Mouse (Mus musculus) T-helper 2 cell (primary cell): ENCODE results near the gene Hip1r.
"Not testable (repeated sequence)": the region's sequence is repeated elsewhere in the genome, so short reads cannot be mapped to it uniquely, and the experiment has no call there.

Experiments
- in situ Hi-C: fragments of 300-600 bp; cut with MboI, MseI; formaldehyde crosslinking; loops from one replicate; pipeline ENCODE4 v1.15.1; 2025; ENCODE audit warnings: high pct_unique_total_duplicates

The Hip1r gene

GRCm38 (mm10) chr5:124031068-124031955, 57.9 kb downstream of the Hip1r start:
- in situ Hi-C loops: loop anchor here (5.0 kb wide), 1 partner anchor 46 kb away; no protein-coding TSS in a partner anchor

GRCm38 (mm10) chr5:124032001-124032508, 58.6 kb downstream of the Hip1r start, which contains the start of gene Vps37b:
Gene Vps37b, minus strand, starts transcription at chr5:124032270.
- in situ Hi-C loops: loop anchor here (5.0 kb wide), 1 partner anchor 45 kb away; no protein-coding TSS in a partner anchor

- in situ Hi-C loops: loop anchor here (5.0 kb wide), 1 partner anchor 43 kb away; no protein-coding TSS in a partner anchor
Observed at GRCm38 (mm10) chr5:124034471-124034870, 61.0 kb downstream of the Hip1r start.

DNA sequence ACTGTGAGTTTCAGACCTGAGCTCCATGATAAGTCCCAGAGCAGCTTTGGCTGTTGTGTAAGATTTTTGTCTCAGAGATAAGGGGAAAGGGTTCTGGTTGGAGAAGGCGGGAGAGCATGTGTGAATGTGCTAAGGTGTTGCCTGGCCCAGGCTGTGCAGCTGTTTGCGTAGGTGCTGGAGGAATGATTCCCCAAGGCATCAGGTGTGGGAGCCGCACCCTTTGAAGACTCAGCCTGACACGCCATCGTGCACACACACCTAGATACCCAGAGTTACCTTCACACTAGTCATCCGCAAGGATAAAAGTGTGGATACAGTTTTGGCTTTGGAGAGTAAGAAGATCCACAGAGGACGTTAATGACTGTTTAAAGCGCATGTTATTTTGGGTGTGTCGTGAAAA, 62.0 kb downstream of the Hip1r start:
- in situ Hi-C loops: no loop called here

DNA sequence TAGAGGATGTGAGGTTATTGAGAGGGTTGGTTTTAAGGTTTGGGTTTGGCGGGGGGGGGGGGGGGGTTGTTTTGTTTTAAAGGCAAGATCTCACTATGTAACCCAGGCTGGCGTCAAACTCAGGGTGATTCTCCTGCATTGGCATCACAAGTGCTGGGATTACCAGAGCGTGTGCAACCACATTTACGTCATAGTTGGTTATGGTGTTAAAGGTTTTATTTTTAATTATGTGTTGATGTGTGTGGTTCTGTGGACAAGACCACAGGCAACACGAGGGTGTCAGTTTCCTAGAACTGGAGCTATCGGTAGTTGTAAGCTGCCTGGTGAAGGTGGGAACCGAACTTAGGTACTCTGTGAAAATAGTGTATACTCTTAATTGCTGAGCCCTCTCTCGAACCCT, 62.4 kb downstream of the Hip1r start:
- in situ Hi-C loops: no loop called here

DNA sequence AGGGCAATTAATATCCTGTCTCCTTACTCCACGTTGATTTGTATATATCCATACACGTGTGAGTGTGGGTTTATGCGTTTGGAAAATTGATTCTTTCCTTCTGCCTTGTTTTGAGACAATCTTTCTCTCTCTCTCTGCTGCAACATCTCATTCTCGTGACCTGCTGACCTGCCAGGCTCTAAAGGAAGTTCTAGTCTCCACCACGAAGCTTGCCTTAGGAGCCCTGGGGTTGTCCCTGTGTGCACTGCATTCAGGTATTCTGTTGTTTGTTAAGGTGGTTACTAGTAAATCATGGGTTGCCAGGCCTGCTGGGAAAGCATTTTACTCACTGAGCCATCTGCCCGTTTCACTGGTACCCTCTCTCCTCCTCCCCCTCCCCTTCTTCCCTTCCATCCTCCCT, 62.9 kb downstream of the Hip1r start:
- in situ Hi-C loops: no loop called here

GRCm38 (mm10) chr5:124036836-124037235, 63.4 kb downstream of the Hip1r start:
- in situ Hi-C loops: no loop called here

DNA sequence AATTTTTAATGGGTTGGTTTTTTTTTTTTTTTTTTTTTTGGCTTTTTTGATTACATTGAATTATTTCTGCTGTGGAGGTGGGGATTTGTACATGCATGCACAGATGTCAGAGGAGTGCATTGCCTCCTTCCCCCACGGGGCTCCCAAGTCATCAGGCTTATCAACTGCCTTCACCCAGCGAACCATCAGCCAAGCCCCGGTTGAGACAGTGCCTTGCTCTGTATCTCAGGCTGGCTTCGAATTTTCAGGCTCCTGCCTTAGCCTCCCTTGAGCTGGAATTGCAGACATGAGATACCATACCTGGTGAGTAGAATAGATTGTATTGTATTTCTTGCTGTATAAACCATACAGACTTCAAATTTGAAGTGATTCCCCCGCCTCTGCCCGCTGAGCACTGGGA, 66.2 kb downstream of the Hip1r start:
- in situ Hi-C loops: no loop called here

DNA sequence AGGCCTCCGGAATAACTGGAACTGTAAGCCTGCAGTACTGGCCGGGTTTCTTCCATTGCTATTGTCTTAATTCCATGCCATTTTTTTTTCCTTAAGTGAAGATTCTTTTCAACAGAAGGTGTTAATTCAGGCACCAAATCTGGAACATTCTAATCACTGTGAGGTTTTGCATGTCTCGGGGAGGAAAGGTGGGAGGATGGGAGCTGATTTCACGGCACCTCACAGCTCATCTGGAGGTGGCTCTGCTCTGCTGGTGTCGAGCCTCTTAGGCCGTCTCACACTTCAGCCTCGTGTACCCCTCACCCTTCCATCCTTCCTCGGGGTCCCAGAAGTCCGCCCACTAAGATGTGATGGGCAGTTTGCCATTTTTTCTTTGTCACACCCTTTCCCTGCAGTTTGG, 67.7 kb downstream of the Hip1r start:
- in situ Hi-C loops: no loop called here

DNA sequence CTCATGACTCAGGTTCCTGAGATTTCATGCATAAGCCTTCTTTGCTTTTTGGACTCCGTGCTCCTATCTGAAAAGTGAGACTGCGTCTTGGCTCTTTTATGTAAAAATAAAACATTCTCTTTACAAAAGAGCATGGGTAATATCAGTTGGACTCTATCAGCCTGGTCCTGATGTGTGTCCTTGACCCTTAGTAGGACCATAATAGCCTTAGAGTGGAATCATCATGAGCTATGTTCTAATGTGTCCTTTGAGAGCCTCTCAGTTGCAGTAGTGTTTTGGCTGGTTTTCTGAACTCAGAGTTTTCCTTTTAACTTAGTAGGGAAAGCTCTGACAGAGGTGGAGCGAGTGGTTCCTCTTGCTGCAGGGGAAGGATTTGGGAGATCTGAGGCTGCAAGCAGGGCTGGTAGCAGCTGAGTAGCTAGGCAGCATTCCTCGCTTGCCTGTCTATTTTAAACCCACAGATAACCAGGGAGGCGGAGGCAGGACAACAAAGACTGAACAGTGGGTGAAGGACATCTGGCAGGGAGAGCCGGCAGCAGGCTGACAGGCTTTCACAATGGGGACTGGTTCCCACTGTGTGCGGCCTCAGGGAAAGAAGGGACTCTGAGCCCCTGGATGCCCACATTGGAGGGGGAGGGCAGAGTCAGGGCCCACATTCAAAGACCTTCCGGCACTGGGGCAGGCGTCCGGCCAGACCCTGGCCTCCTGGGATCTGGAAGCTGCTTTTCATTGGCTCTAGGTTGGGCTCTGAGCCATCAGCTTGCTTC, 70.0 kb downstream of the Hip1r start:
- in situ Hi-C loops: no loop called here

- in situ Hi-C loops: no loop called here
Observed at GRCm38 (mm10) chr5:124043999-124044398, 70.6 kb downstream of the Hip1r start.

GRCm38 (mm10) chr5:124045453-124046010, 72.1 kb downstream of the Hip1r start:
- in situ Hi-C loops: no loop called here

- in situ Hi-C loops: no loop called here
Observed at GRCm38 (mm10) chr5:124046741-124047401, 73.4 kb downstream of the Hip1r start.

DNA sequence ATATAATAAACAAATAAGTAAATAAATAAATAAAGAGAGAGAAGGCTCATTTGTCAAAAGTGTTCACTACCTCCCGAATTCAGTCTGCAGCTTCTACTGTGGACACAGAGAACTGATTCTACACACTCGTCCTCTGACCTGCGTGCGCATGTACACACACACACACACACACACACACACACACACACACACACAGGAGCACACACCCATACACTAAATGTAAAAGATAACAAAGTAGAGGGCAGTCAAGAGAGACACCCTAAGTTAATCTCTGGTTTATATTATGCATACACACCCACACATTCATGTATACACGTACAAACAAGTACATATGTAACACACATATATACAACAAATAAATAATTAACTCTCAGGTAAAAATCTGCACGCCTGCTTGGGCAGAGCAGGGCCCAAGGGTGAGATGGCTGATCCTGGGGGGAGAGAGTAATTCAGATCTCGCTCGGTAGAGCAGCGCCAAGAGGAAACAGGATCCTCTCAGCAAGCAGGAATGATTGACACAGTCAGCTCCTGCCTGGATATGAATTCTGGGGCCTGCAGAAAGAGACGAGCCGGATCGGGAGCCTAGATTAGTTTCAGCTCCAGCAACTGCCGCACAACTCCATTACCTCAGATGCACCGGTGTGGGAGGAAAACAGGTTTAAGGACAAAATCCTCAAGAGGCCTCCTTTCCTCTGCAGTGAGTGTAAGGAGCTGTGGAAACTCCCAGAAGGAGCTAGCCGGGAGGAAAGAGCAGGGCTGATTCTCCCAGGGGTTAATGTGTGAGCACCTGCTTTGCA, 76.0 kb downstream of the Hip1r start:
- in situ Hi-C loops: no loop called here

- in situ Hi-C loops: no loop called here
Observed at GRCm38 (mm10) chr5:124050095-124051050, 76.9 kb downstream of the Hip1r start.

- in situ Hi-C loops: no loop called here
Observed at GRCm38 (mm10) chr5:124051899-124052491, 78.6 kb downstream of the Hip1r start.

- in situ Hi-C loops: not testable (repeated sequence)
Observed at GRCm38 (mm10) chr5:124052641-124053040, 79.2 kb downstream of the Hip1r start.
